Comparison of ENCODE assay signal across 8 mouse cellular contexts in genomic region chr2:154567766-154568165, GRCm38 (mm10). TPM values are rescaled to one million over a fixed set of nuclear protein-coding genes. Genes with fewer than 3 reads are reported as not detected.
DNase-seq lines count a peak whose midpoint lies in the region; ATAC-seq and TF ChIP-seq lines count a peak whose summit lies in the region.

No protein-coding gene starts in this region.

- peak overlapping the region; percentile 91 for H3K4me2 ChIP-seq in kidney, postnatal 0 days (ENCODE audit: low read length)
- peak overlapping the region; percentile 89 for H3K4me2 ChIP-seq in forebrain, embryonic 14.5 days (ENCODE audit: low read length)
- peak overlapping the region; percentile 94 for H3K4me2 ChIP-seq in liver, embryonic 14.5 days (ENCODE audit: low read depth)
- H3K4me2 ChIP-seq in neural tube, embryonic 15.5 days, result peak overlapping the region; percentile 99

- no peak overlapping the region; the same call in 1 of the 2 replicates for H3K4me3 ChIP-seq in kidney, postnatal 0 days (replicated peaks; ENCODE audit: low read depth, low read length)
- peak overlapping the region; percentile 83 for H3K4me3 ChIP-seq in forebrain, embryonic 14.5 days (ENCODE audit: low read depth, low read length)
- H3K4me3 ChIP-seq in liver, embryonic 14.5 days (ENCODE audit: insufficient read depth in 1 of 2, low read depth in 2 of 2, low read length in 2 of 2), result peak overlapping the region; percentile 65 to 97
- 0 out of 2 replicates have a peak overlapping the region, but pooled peaks have one; percentile 74 for H3K4me3 ChIP-seq in neural tube, embryonic 15.5 days (replicated peaks)

- WGBS in kidney, postnatal 0 days, result 54% methylated on average over 2 of the region's 2 CpGs
- 75% methylated on average over 2 of the region's 2 CpGs for WGBS in forebrain, embryonic 14.5 days
- WGBS in liver, embryonic 14.5 days (ENCODE audit: insufficient replicate concordance), result 76% methylated on average over 2 of the region's 2 CpGs
- 80% methylated on average over 2 of the region's 2 CpGs for WGBS in neural tube, embryonic 15.5 days

- no peaks in the 10 kb centered on the region for H3K9me3 ChIP-seq in kidney, postnatal 0 days (replicated peaks; ENCODE audit: low read length)
- H3K9me3 ChIP-seq in forebrain, embryonic 14.5 days (replicated peaks; ENCODE audit: control insufficient read depth, low read length), result no peaks in the 10 kb centered on the region
- no peaks in the 10 kb centered on the region for H3K9me3 ChIP-seq in liver, embryonic 14.5 days (ENCODE audit: control insufficient read depth, low read length)
- H3K9me3 ChIP-seq in neural tube, embryonic 15.5 days (replicated peaks), result no peaks in the 10 kb centered on the region

- no peak overlapping the region for H3K9ac ChIP-seq in kidney, postnatal 0 days (ENCODE audit: low read depth, low read length)
- peak overlapping the region; percentile 67; the same call in 1 of the 2 replicates for H3K9ac ChIP-seq in forebrain, embryonic 14.5 days (ENCODE audit: low read length)
- peak overlapping the region; percentile 74 for H3K9ac ChIP-seq in liver, embryonic 14.5 days (replicated peaks)
- no peak overlapping the region for H3K9ac ChIP-seq in neural tube, embryonic 15.5 days (replicated peaks)

- ATAC-seq in kidney, postnatal 0 days (replicated peaks; ENCODE audit: low FRiP score, low read depth), result no peak
- no peak for ATAC-seq in forebrain, embryonic 14.5 days
- no peak for ATAC-seq in liver, embryonic 14.5 days (ENCODE audit: insufficient read depth)
- ATAC-seq in neural tube, embryonic 15.5 days (ENCODE audit: low FRiP score), result no peak
- no peak for ATAC-seq in CD4-positive, CD25-positive, alpha-beta regulatory T cell, adult 4 months

- no peaks in the 10 kb centered on the region for H3K27me3 ChIP-seq in kidney, postnatal 0 days (ENCODE audit: insufficient read depth, low read length)
- H3K27me3 ChIP-seq in forebrain, embryonic 14.5 days (replicated peaks; ENCODE audit: control insufficient read depth, insufficient read depth, low read length), result no peaks in the 10 kb centered on the region
- H3K27me3 ChIP-seq in liver, embryonic 14.5 days (ENCODE audit: control insufficient read depth, insufficient read depth, low read length), result no peaks in the 10 kb centered on the region
- H3K27me3 ChIP-seq in neural tube, embryonic 15.5 days (replicated peaks), result no peaks in the 10 kb centered on the region

- no peak for TF ChIP-seq CTCF in kidney, postnatal 0 days (IDR thresholded peaks at IDR 0.05; ENCODE audit: low read depth)
- no peak for TF ChIP-seq CTCF in liver, embryonic 14.5 days (IDR thresholded peaks at IDR 0.05; ENCODE audit: low read depth)

- H3K27ac ChIP-seq in kidney, postnatal 0 days, result peak overlapping the region; percentile 77
- H3K27ac ChIP-seq in forebrain, embryonic 14.5 days (ENCODE audit: low read depth, low read length), result peak overlapping the region; percentile 89
- no peak overlapping the region for H3K27ac ChIP-seq in liver, embryonic 14.5 days
- H3K27ac ChIP-seq in neural tube, embryonic 15.5 days (replicated peaks), result no peak overlapping the region

- DNase-seq in kidney, postnatal 0 days (ENCODE audit: low spot score), result no peak
- DNase-seq in kidney, postnatal 4 days, result no peak
- no peak for DNase-seq in forebrain, embryonic 14.5 days (ENCODE audit: low spot score)
- DNase-seq in liver, embryonic 14.5 days (ENCODE audit: low read depth in 3 of 3, low spot score in 3 of 3), result no peak
- no peak for DNase-seq in cerebellum, adult 18-20 months
- no peak for DNase-seq in gastrocnemius, postnatal 10 days

- peaks cover 17% of the 10 kb centered on the region for H3K4me1 ChIP-seq in kidney, postnatal 0 days (replicated peaks; ENCODE audit: insufficient read depth, low read length)
- H3K4me1 ChIP-seq in forebrain, embryonic 14.5 days (ENCODE audit: control insufficient read depth, insufficient read depth, low read length), result peaks cover 18% of the 10 kb centered on the region; the same call in 1 of the 2 replicates
- H3K4me1 ChIP-seq in liver, embryonic 14.5 days (replicated peaks; ENCODE audit: control insufficient read depth in 2 of 2, insufficient read depth in 2 of 2, low read length in 1 of 2), result peaks cover 19 to 37% of the 10 kb centered on the region in 2 experiments
- peaks cover 26% of the 10 kb centered on the region for H3K4me1 ChIP-seq in neural tube, embryonic 15.5 days

- H3K36me3 ChIP-seq in kidney, postnatal 0 days (ENCODE audit: insufficient read depth, low read length), result no peaks in the 10 kb centered on the region
- peaks cover 14% of the 10 kb centered on the region for H3K36me3 ChIP-seq in forebrain, embryonic 14.5 days (ENCODE audit: control insufficient read depth, insufficient read depth, low read length)
- H3K36me3 ChIP-seq in liver, embryonic 14.5 days (replicated peaks; ENCODE audit: control insufficient read depth, insufficient read depth, low read depth), result peaks cover 18% of the 10 kb centered on the region
- no peaks in the 10 kb centered on the region for H3K36me3 ChIP-seq in neural tube, embryonic 15.5 days

- TF ChIP-seq EP300 in liver, embryonic 14.5 days (IDR thresholded peaks at IDR 0.05; ENCODE audit: low read depth), result no peak

RNA-seq across cellular contexts. Expression of gene E2f1, which starts 1.9 kb away (rescaled TPM):
- polyA plus RNA-seq in kidney, postnatal 0 days (2015; fragmentation: Nextera tagmentation; extraction: Ambion mirVana), result 9.5 and 9.6 TPM in 2 replicates
- polyA plus RNA-seq in forebrain, embryonic 14.5 days (2014; fragmentation: Nextera tagmentation; extraction: Ambion mirVana), result 3.5 and 5.0 TPM in 2 replicates
- polyA plus RNA-seq in liver, embryonic 14.5 days (2012; rRNA removed), result 26.2 and 26.4 TPM in 2 replicates
- 6.0 and 7.6 TPM in 2 replicates for polyA plus RNA-seq in liver, embryonic 14.5 days (2014; fragmentation: Nextera tagmentation; extraction: Ambion mirVana)
- 3.4 and 7.4 TPM in 2 replicates for polyA plus RNA-seq in neural tube, embryonic 15.5 days (2015; fragmentation: Nextera tagmentation; extraction: Ambion mirVana)
- 1 to 10 TPM in 1 of 2 experiments, under 1 TPM in 1; 0.42 to 1.5 TPM for polyA plus RNA-seq in CD4-positive, CD25-positive, alpha-beta regulatory T cell, adult 4 months (2017; shearing (Covaris generic))
- 1 to 10 TPM; 6.3 to 8.7 TPM for total RNA-seq in gastrocnemius, postnatal 10 days (2021)

RNA-seq across cellular contexts. Expression of gene Necab3, which starts 9.1 kb away (rescaled TPM):
- 0.58 and 0.97 TPM in 2 replicates for polyA plus RNA-seq in kidney, postnatal 0 days (2015; fragmentation: Nextera tagmentation; extraction: Ambion mirVana)
- polyA plus RNA-seq in forebrain, embryonic 14.5 days (2014; fragmentation: Nextera tagmentation; extraction: Ambion mirVana), result 19.8 and 23.6 TPM in 2 replicates
- polyA plus RNA-seq in liver, embryonic 14.5 days (2012; rRNA removed), result 0.80 and 1.7 TPM in 2 replicates
- polyA plus RNA-seq in liver, embryonic 14.5 days (2014; fragmentation: Nextera tagmentation; extraction: Ambion mirVana), result 0.87 and 0.96 TPM in 2 replicates
- polyA plus RNA-seq in neural tube, embryonic 15.5 days (2015; fragmentation: Nextera tagmentation; extraction: Ambion mirVana), result 16.0 and 19.6 TPM in 2 replicates
- under 1 TPM; 0.30 to 0.47 TPM for polyA plus RNA-seq in CD4-positive, CD25-positive, alpha-beta regulatory T cell, adult 4 months (2017; shearing (Covaris generic))
- under 1 TPM; 0.73 to 0.79 TPM for total RNA-seq in gastrocnemius, postnatal 10 days (2021)

RNA-seq across cellular contexts. Expression of gene Actl10, which starts 16.2 kb away (rescaled TPM):
- 0.09 TPM in 1 of 2 replicates, not detected in the other for polyA plus RNA-seq in kidney, postnatal 0 days (2015; fragmentation: Nextera tagmentation; extraction: Ambion mirVana)
- polyA plus RNA-seq in forebrain, embryonic 14.5 days (2014; fragmentation: Nextera tagmentation; extraction: Ambion mirVana), result 0.15 and 0.19 TPM in 2 replicates
- polyA plus RNA-seq in liver, embryonic 14.5 days (2012; rRNA removed), result 0.05 TPM in 1 of 2 replicates, not detected in the other
- not detected in 2 replicates for polyA plus RNA-seq in liver, embryonic 14.5 days (2014; fragmentation: Nextera tagmentation; extraction: Ambion mirVana)
- 0.31 and 0.63 TPM in 2 replicates for polyA plus RNA-seq in neural tube, embryonic 15.5 days (2015; fragmentation: Nextera tagmentation; extraction: Ambion mirVana)
- polyA plus RNA-seq in CD4-positive, CD25-positive, alpha-beta regulatory T cell, adult 4 months (2017; shearing (Covaris generic)), result not detected
- total RNA-seq in gastrocnemius, postnatal 10 days (2021), result not detected

RNA-seq across cellular contexts. Expression of gene 1700003F12Rik, which starts 20.9 kb away (rescaled TPM):
- 0.80 and 1.1 TPM in 2 replicates for polyA plus RNA-seq in kidney, postnatal 0 days (2015; fragmentation: Nextera tagmentation; extraction: Ambion mirVana)
- 1.2 TPM in 2 replicates for polyA plus RNA-seq in forebrain, embryonic 14.5 days (2014; fragmentation: Nextera tagmentation; extraction: Ambion mirVana)
- polyA plus RNA-seq in liver, embryonic 14.5 days (2012; rRNA removed), result 1.3 TPM in 2 replicates
- 0.90 and 1.1 TPM in 2 replicates for polyA plus RNA-seq in liver, embryonic 14.5 days (2014; fragmentation: Nextera tagmentation; extraction: Ambion mirVana)
- polyA plus RNA-seq in neural tube, embryonic 15.5 days (2015; fragmentation: Nextera tagmentation; extraction: Ambion mirVana), result 1.3 and 1.9 TPM in 2 replicates
- polyA plus RNA-seq in CD4-positive, CD25-positive, alpha-beta regulatory T cell, adult 4 months (2017; shearing (Covaris generic)), result not detected
- under 1 TPM in 1 of 2 experiments, not detected in 1; 0.81 TPM for total RNA-seq in gastrocnemius, postnatal 10 days (2021)

RNA-seq across cellular contexts. Expression of gene Pxmp4, which starts 35.7 kb away (rescaled TPM):
- polyA plus RNA-seq in kidney, postnatal 0 days (2015; fragmentation: Nextera tagmentation; extraction: Ambion mirVana), result 37.3 and 37.9 TPM in 2 replicates
- 14.8 and 15.2 TPM in 2 replicates for polyA plus RNA-seq in forebrain, embryonic 14.5 days (2014; fragmentation: Nextera tagmentation; extraction: Ambion mirVana)
- polyA plus RNA-seq in liver, embryonic 14.5 days (2012; rRNA removed), result 18.7 and 27.6 TPM in 2 replicates
- 30.2 and 35.4 TPM in 2 replicates for polyA plus RNA-seq in liver, embryonic 14.5 days (2014; fragmentation: Nextera tagmentation; extraction: Ambion mirVana)
- 18.1 and 22.9 TPM in 2 replicates for polyA plus RNA-seq in neural tube, embryonic 15.5 days (2015; fragmentation: Nextera tagmentation; extraction: Ambion mirVana)
- 10 to 100 TPM; 15.4 to 20.9 TPM for polyA plus RNA-seq in CD4-positive, CD25-positive, alpha-beta regulatory T cell, adult 4 months (2017; shearing (Covaris generic))
- 10 to 100 TPM; 15.1 to 16.1 TPM for total RNA-seq in gastrocnemius, postnatal 10 days (2021)

Comparison
In these comparisons a context has a peak if more than half of its experiments do, and no peak if none do; other contexts are left out.
1. H3K27ac ChIP-seq: peak in kidney, postnatal 0 days (single experiment) and forebrain, embryonic 14.5 days (single experiment); none in liver, embryonic 14.5 days (single experiment) and neural tube, embryonic 15.5 days (single experiment).
2. H3K9ac ChIP-seq: peak in forebrain, embryonic 14.5 days (single experiment) and liver, embryonic 14.5 days (single experiment); none in kidney, postnatal 0 days (single experiment) and neural tube, embryonic 15.5 days (single experiment).
3. Peak in every context shown above with its lines, with median percentiles within 50 percentile points of each other: H3K4me2 ChIP-seq.